29 mouse cellular contexts compared by ENCODE assay signal in the genomic region with DNA sequence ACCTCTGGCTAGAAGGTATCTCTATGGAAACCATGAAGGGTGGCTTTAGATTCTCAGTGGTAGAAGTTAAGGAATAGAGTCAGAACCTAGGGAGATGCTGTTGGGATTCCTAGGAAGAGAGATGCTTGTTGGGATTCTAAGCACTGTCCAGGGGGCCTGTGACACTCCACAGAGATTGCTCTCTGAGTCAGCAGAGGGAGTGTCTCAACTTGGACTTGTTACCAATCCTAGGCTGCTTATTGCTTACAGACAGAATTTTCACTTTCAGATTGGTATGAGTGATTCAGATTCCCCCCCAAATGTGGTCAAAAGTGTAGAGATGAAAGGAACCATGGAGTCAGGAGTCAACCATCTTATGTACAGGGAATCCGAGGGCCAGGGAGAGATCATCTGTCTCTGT. TPM values are rescaled to one million over a fixed set of nuclear protein-coding genes. Genes with fewer than 3 reads are reported as not detected.
DNase-seq lines count a peak whose midpoint lies in the region; ATAC-seq and TF ChIP-seq lines count a peak whose summit lies in the region.
"Had no signal": no experiment of that assay in that cellular context is flagged by ENCODE, and none has a peak within 500 bp of the region (broad histone marks: within the 10 kb centered on the region; RNA-seq: fewer than 3 reads in every experiment).

No protein-coding gene starts in this region.

- CTCF ChIA-PET in Patski (lab: Charles Lee): interaction anchor here (1.0 kb wide), 1 partner anchor 22 kb away, joined by 3 read pairs; no protein-coding TSS in a partner anchor

- in situ Hi-C loops in Patski (cut with MboI; ENCODE audit: low pct_unique_long_range_greater_than_20kb): no loop called here

- TF ChIP-seq CTCF in Patski (IDR thresholded peaks at IDR 0.05): no peak
- no peak for TF ChIP-seq CTCF in lung, postnatal 0 days (IDR thresholded peaks at IDR 0.05)
- no peak for TF ChIP-seq CTCF in thymus, adult 2 months (IDR thresholded peaks at IDR 0.05; ENCODE audit: borderline replicate concordance, control insufficient read depth, extremely low read depth, insufficient read depth, low read length, poor library complexity)

- peak; percentile 78 for ATAC-seq in Patski
- no peak for ATAC-seq in lung, postnatal 0 days
- ATAC-seq: CD4-positive, CD25-positive, alpha-beta regulatory T cell, adult 4 months; forebrain, embryonic 13.5 days; forebrain, embryonic 15.5 days; forebrain, postnatal 0 days had no signal

- no peak overlapping the region for H3ac ChIP-seq in myocyte (ENCODE audit: control insufficient read depth, insufficient read length)

- POLR2A ChIA-PET in Patski (lab: Charles Lee): no interaction called here

- peak overlapping the region; percentile 46 for H3K4me2 ChIP-seq in myocyte (ENCODE audit: low read depth)
- no peak overlapping the region for H3K4me2 ChIP-seq in lung, postnatal 0 days (replicated peaks; ENCODE audit: low read depth, low read length)
- H3K4me2 ChIP-seq: embryonic facial prominence, embryonic 13.5 days; embryonic facial prominence, embryonic 15.5 days; forebrain, embryonic 13.5 days; forebrain, embryonic 15.5 days had no signal

- no peak for TF ChIP-seq EP300 in lung, postnatal 0 days (IDR thresholded peaks at IDR 0.05)

- H3K4me1 ChIP-seq in lung, postnatal 0 days (ENCODE audit: insufficient read depth, low read depth, low read length): no peaks in the 10 kb centered on the region
- no peaks in the 10 kb centered on the region for H3K4me1 ChIP-seq in thymus, adult 2 months (replicated peaks; ENCODE audit: control insufficient read depth, insufficient read depth, low read length)
- H3K4me1 ChIP-seq: embryonic facial prominence, embryonic 13.5 days; embryonic facial prominence, embryonic 15.5 days; forebrain, embryonic 13.5 days; forebrain, embryonic 15.5 days had no signal

- DNase-seq in 3134 (ENCODE audit: extremely low read depth, insufficient read length, low spot score) (peak; percentile 11), Patski (ENCODE audit: low read depth, low spot score) (no peak)
- DNase-seq in Muller cell, postnatal 12 days (ENCODE audit: inconsistent ontology term): peak; percentile 71
- DNase-seq in lung, postnatal 0 days (ENCODE audit: low spot score): no peak
- no peak for DNase-seq in thymus, adult 2 months
- DNase-seq in kidney, adult 18-20 months: no peak
- DNase-seq: adrenal gland, adult 8-10 months; adrenal gland, postnatal 14 days; adrenal gland, postnatal 36 days; B cell, adult 2 months; cerebellum, adult 11 months; cerebellum, adult 18-20 months; cerebellum, adult 8-10 months; cerebellum, adult 9-11 months; cerebellum, postnatal 14 days; cerebellum, postnatal 36 days; embryo, embryonic 11 days; forebrain, postnatal 0 days had no signal

- H3K79me2 ChIP-seq in myocyte (ENCODE audit: control insufficient read depth, insufficient read depth): no peaks in the 10 kb centered on the region

- 52% methylated on average over 1 of the region's 1 CpGs for WGBS in lung, postnatal 0 days
- 81% methylated on average over 1 of the region's 1 CpGs for WGBS in thymus, adult 2 months

- H3K9me3 ChIP-seq in lung, postnatal 0 days (ENCODE audit: low read length): no peaks in the 10 kb centered on the region
- H3K9me3 ChIP-seq: embryonic facial prominence, embryonic 13.5 days; embryonic facial prominence, embryonic 15.5 days; forebrain, embryonic 13.5 days; forebrain, embryonic 15.5 days; G1E had no signal

- no peaks in the 10 kb centered on the region for H3K36me3 ChIP-seq in myocyte (ENCODE audit: control insufficient read depth, insufficient read depth)
- H3K36me3 ChIP-seq in lung, postnatal 0 days (ENCODE audit: insufficient read depth, low read length): no peaks in the 10 kb centered on the region
- H3K36me3 ChIP-seq in thymus, adult 2 months (ENCODE audit: control insufficient read depth, insufficient read depth, low read length): no peaks in the 10 kb centered on the region
- H3K36me3 ChIP-seq: embryonic facial prominence, embryonic 13.5 days; embryonic facial prominence, embryonic 15.5 days; forebrain, embryonic 15.5 days; G1E had no signal

- no peak for TF ChIP-seq POLR2A in myocyte (IDR thresholded peaks at IDR 0.05; ENCODE audit: insufficient read length, low read depth)
- no peak for TF ChIP-seq POLR2A in thymus, adult 2 months (IDR thresholded peaks at IDR 0.05; ENCODE audit: control insufficient read depth, extremely low read depth, insufficient read depth, low read length, poor library complexity)

- no peak overlapping the region for H3K27ac ChIP-seq in lung, postnatal 0 days (ENCODE audit: low read length)
- no peak overlapping the region for H3K27ac ChIP-seq in thymus, adult 2 months (ENCODE audit: control insufficient read depth, insufficient read depth, low read length)
- H3K27ac ChIP-seq: embryonic facial prominence, embryonic 13.5 days; embryonic facial prominence, embryonic 15.5 days; forebrain, embryonic 13.5 days; forebrain, embryonic 15.5 days had no signal

- no peaks in the 10 kb centered on the region for H3K27me3 ChIP-seq in Patski
- no peaks in the 10 kb centered on the region for H3K27me3 ChIP-seq in myocyte (ENCODE audit: control insufficient read depth, insufficient read depth, insufficient read length)
- no peaks in the 10 kb centered on the region for H3K27me3 ChIP-seq in lung, postnatal 0 days (replicated peaks; ENCODE audit: insufficient read depth, low read length)
- no peaks in the 10 kb centered on the region for H3K27me3 ChIP-seq in thymus, adult 2 months (ENCODE audit: control insufficient read depth, insufficient read depth, low read length)
- H3K27me3 ChIP-seq: CH12.LX; embryonic facial prominence, embryonic 13.5 days; embryonic facial prominence, embryonic 15.5 days; forebrain, embryonic 13.5 days; forebrain, embryonic 15.5 days had no signal

- H3K9ac ChIP-seq in lung, postnatal 0 days (replicated peaks; ENCODE audit: low read depth): no peak overlapping the region
- H3K9ac ChIP-seq: embryonic facial prominence, embryonic 13.5 days; embryonic facial prominence, embryonic 15.5 days; forebrain, embryonic 13.5 days; forebrain, embryonic 15.5 days; forebrain, postnatal 0 days had no signal

- H3K4me3 ChIP-seq in myocyte: no peak overlapping the region
- no peak overlapping the region for H3K4me3 ChIP-seq in lung, postnatal 0 days (ENCODE audit: low read depth, low read length)
- H3K4me3 ChIP-seq in thymus, adult 2 months (ENCODE audit: control insufficient read depth, insufficient read depth, low read length): no peak overlapping the region
- H3K4me3 ChIP-seq: embryonic facial prominence, embryonic 13.5 days; embryonic facial prominence, embryonic 15.5 days; forebrain, embryonic 13.5 days; forebrain, embryonic 15.5 days had no signal

TF ChIP-seq in myocyte, 11 proteins besides CTCF, POLR2A, EP300 and RAD21:
- TF ChIP-seq MYOG (IDR thresholded peaks at IDR 0.05; ENCODE audit: control insufficient read depth in 1 of 3, insufficient read depth in 1 of 3, insufficient read length in 2 of 3, low read depth in 2 of 3) (no peak), REST (IDR thresholded peaks at IDR 0.05; ENCODE audit: insufficient read depth, insufficient read length) (no peak), POLR2AphosphoS2 (IDR thresholded peaks at IDR 0.05; ENCODE audit: insufficient read length, low read depth) (no peak), E2F4 (IDR thresholded peaks at IDR 0.05; ENCODE audit: insufficient read depth) (no peak), MYOD1 (IDR thresholded peaks at IDR 0.05; ENCODE audit: control insufficient read depth in 1 of 3, insufficient read length in 2 of 3, low read depth in 2 of 3) (no peak), CEBPB (IDR thresholded peaks at IDR 0.05; ENCODE audit: insufficient read depth, poor library complexity, severe bottlenecking) (no peak), SRF (IDR thresholded peaks at IDR 0.05; ENCODE audit: control insufficient read depth, insufficient read length, low read depth) (no peak), USF1 (IDR thresholded peaks at IDR 0.05; ENCODE audit: low read depth) (no peak), TCF3 (IDR thresholded peaks at IDR 0.05; ENCODE audit: insufficient read length, low read depth) (no peak), MAX (IDR thresholded peaks at IDR 0.05; ENCODE audit: low read depth) (no peak)

RNA-seq across cellular contexts. Expression of a gene that starts 2.7 kb away (rescaled TPM):
- polyA plus RNA-seq in Patski (2021): not detected
- 0.05 TPM for polyA plus RNA-seq in myocyte (2012; fragmentation: generic; extraction: Trizol)
- polyA plus RNA-seq in lung, postnatal 0 days (2015; fragmentation: Nextera tagmentation; extraction: Ambion mirVana): 0.30 and 0.33 TPM in 2 replicates
- polyA plus RNA-seq in thymus, adult 2 months (2012; rRNA removed): not detected in 2 replicates
- polyA plus RNA-seq: brain, embryonic 14.5 days; CD4-positive, CD25-positive, alpha-beta regulatory T cell, adult 4 months; embryonic facial prominence, embryonic 11.5 days; embryonic facial prominence, embryonic 13.5 days; embryonic facial prominence, embryonic 15.5 days; forebrain, embryonic 11.5 days; forebrain, embryonic 13.5 days; forebrain, embryonic 15.5 days; forebrain, postnatal 0 days; G1E had no signal

RNA-seq across cellular contexts. Expression of a gene that starts 13.6 kb away (rescaled TPM):
- not detected for polyA plus RNA-seq in Patski (2021)
- polyA plus RNA-seq in myocyte (2012; fragmentation: generic; extraction: Trizol): 0.01 TPM
- polyA plus RNA-seq in lung, postnatal 0 days (2015; fragmentation: Nextera tagmentation; extraction: Ambion mirVana): 0.06 TPM in 2 replicates
- polyA plus RNA-seq in thymus, adult 2 months (2012; rRNA removed): not detected in 2 replicates
- polyA plus RNA-seq: brain, embryonic 14.5 days; embryonic facial prominence, embryonic 11.5 days; embryonic facial prominence, embryonic 13.5 days; embryonic facial prominence, embryonic 15.5 days; forebrain, embryonic 11.5 days; forebrain, embryonic 13.5 days; forebrain, embryonic 15.5 days; forebrain, postnatal 0 days; G1E had no signal

RNA-seq across cellular contexts. Expression of a gene that starts 24.7 kb away (rescaled TPM):
- polyA plus RNA-seq in Patski (2021): not detected
- not detected for polyA plus RNA-seq in myocyte (2012; fragmentation: generic; extraction: Trizol)
- 0.08 TPM in 1 of 2 replicates, not detected in the other for polyA plus RNA-seq in lung, postnatal 0 days (2015; fragmentation: Nextera tagmentation; extraction: Ambion mirVana)
- polyA plus RNA-seq in thymus, adult 2 months (2012; rRNA removed): not detected in 2 replicates
- polyA plus RNA-seq: brain, embryonic 14.5 days; CD4-positive, CD25-positive, alpha-beta regulatory T cell, adult 4 months; embryonic facial prominence, embryonic 11.5 days; embryonic facial prominence, embryonic 13.5 days; embryonic facial prominence, embryonic 15.5 days; forebrain, embryonic 11.5 days; forebrain, embryonic 13.5 days; forebrain, embryonic 15.5 days; forebrain, postnatal 0 days; G1E had no signal

RNA-seq across cellular contexts. Expression of a gene that starts 55.4 kb away (rescaled TPM):
- polyA plus RNA-seq in Patski (2021): not detected
- polyA plus RNA-seq in myocyte (2012; fragmentation: generic; extraction: Trizol): not detected
- polyA plus RNA-seq in lung, postnatal 0 days (2015; fragmentation: Nextera tagmentation; extraction: Ambion mirVana): not detected in 2 replicates
- polyA plus RNA-seq in thymus, adult 2 months (2012; rRNA removed): not detected in 2 replicates
- polyA plus RNA-seq: CD4-positive, CD25-positive, alpha-beta regulatory T cell, adult 4 months; embryonic facial prominence, embryonic 11.5 days; embryonic facial prominence, embryonic 13.5 days; embryonic facial prominence, embryonic 15.5 days; forebrain, embryonic 11.5 days; forebrain, embryonic 13.5 days; forebrain, embryonic 15.5 days; forebrain, postnatal 0 days; G1E had no signal

RNA-seq across cellular contexts. Expression of a gene that starts 57.7 kb away (rescaled TPM):
- polyA plus RNA-seq in Patski (2021) (not detected), myocyte (2012; fragmentation: generic; extraction: Trizol) (not detected)
- polyA plus RNA-seq in lung, postnatal 0 days (2015; fragmentation: Nextera tagmentation; extraction: Ambion mirVana): 0.04 and 0.13 TPM in 2 replicates
- not detected in 2 replicates for polyA plus RNA-seq in thymus, adult 2 months (2012; rRNA removed)
- polyA plus RNA-seq: brain, embryonic 14.5 days; CD4-positive, CD25-positive, alpha-beta regulatory T cell, adult 4 months; embryonic facial prominence, embryonic 11.5 days; embryonic facial prominence, embryonic 13.5 days; embryonic facial prominence, embryonic 15.5 days; forebrain, embryonic 11.5 days; forebrain, embryonic 13.5 days; forebrain, embryonic 15.5 days; forebrain, postnatal 0 days; G1E had no signal

Comparison
In these comparisons a context has a peak if more than half of its experiments do, and no peak if none do; other contexts are left out.
1. DNase-seq: peak in 3134 (single experiment) and Muller cell, postnatal 12 days (single experiment); none in Patski (single experiment), lung, postnatal 0 days (single experiment), thymus, adult 2 months (single experiment) and kidney, adult 18-20 months (single experiment).